ENCODE assay signal across 9 mouse cellular contexts in genomic region chr8:120543416-120544055, GRCm38 (mm10). TPM values are rescaled to one million over a fixed set of nuclear protein-coding genes. Genes with fewer than 3 reads are reported as not detected.
A peak's percentile ranks its signal among the peaks of the same experiment; 100 is the strongest.
DNase-seq lines count a peak whose midpoint lies in the region; ATAC-seq and TF ChIP-seq lines count a peak whose summit lies in the region.
"Had no signal": no experiment of that assay in that cellular context is flagged by ENCODE, and none has a peak within 500 bp of the region (broad histone marks: within the 10 kb centered on the region; RNA-seq: fewer than 3 reads in every experiment).

No protein-coding gene starts in this region.

- DNase-seq in adrenal gland, postnatal 10 days = peak; percentile 81
- DNase-seq in adrenal gland, adult 18-20 months (ENCODE audit: low spot score in 2 of 2) = no peak
- peak; percentile 89 for DNase-seq in A20 (ENCODE audit: low read depth, low spot score)
- DNase-seq in kidney, postnatal 25 days = peak; percentile 94
- no peak for DNase-seq in yolk sac, embryonic 10.5 days (ENCODE audit: low spot score)
- no peak for DNase-seq in left cerebral cortex, adult 11 months (ENCODE audit: low spot score)

- H3K27ac ChIP-seq in heart, embryonic 11.5 days (ENCODE audit: low read depth, low read length) = peak overlapping the region; percentile 59
- H3K27ac ChIP-seq in small intestine, adult 2 months (ENCODE audit: insufficient read depth, low read depth, low read length) = peak overlapping the region; percentile 86
- H3K27ac ChIP-seq: limb, embryonic 15.5 days had no signal

- ATAC-seq in heart, embryonic 11.5 days (replicated peaks; ENCODE audit: insufficient number of reproducible peaks, low FRiP score, low TSS enrichment) = no peak

- H3K4me3 ChIP-seq in heart, embryonic 11.5 days (ENCODE audit: low read depth, low read length) = no peak overlapping the region
- no peak overlapping the region for H3K4me3 ChIP-seq in small intestine, adult 2 months (ENCODE audit: low read depth, low read length)
- H3K4me3 ChIP-seq: limb, embryonic 15.5 days had no signal

- no peaks in the 10 kb centered on the region for H3K9me3 ChIP-seq in heart, embryonic 11.5 days (replicated peaks; ENCODE audit: control insufficient read depth, low read length)
- H3K9me3 ChIP-seq: limb, embryonic 15.5 days had no signal

- no peaks in the 10 kb centered on the region for H3K27me3 ChIP-seq in heart, embryonic 11.5 days (ENCODE audit: control insufficient read depth, insufficient read depth, low read length)
- no peaks in the 10 kb centered on the region for H3K27me3 ChIP-seq in small intestine, adult 2 months (ENCODE audit: control insufficient read depth, insufficient read depth, low read length)
- H3K27me3 ChIP-seq: limb, embryonic 15.5 days had no signal

- peaks cover 80% of the 10 kb centered on the region for H3K4me1 ChIP-seq in heart, embryonic 11.5 days (ENCODE audit: control insufficient read depth, insufficient read depth, low read length)
- H3K4me1 ChIP-seq in small intestine, adult 2 months (ENCODE audit: control insufficient read depth, insufficient read depth, insufficient read length, low read length) = peaks cover 72% of the 10 kb centered on the region

- WGBS in heart, embryonic 11.5 days (ENCODE audit: insufficient replicate concordance) = 60% methylated on average over 8 of the region's 8 CpGs
- 9% methylated on average over 8 of the region's 8 CpGs for WGBS in small intestine, adult 2 months

- TF ChIP-seq CTCF in small intestine, adult 2 months (IDR thresholded peaks at IDR 0.05; ENCODE audit: extremely low read depth, insufficient read length, insufficient replicate concordance, low read depth, low read length) = no peak

- no peaks in the 10 kb centered on the region for H3K36me3 ChIP-seq in heart, embryonic 11.5 days (ENCODE audit: control insufficient read depth, insufficient read depth, low read length)
- no peaks in the 10 kb centered on the region for H3K36me3 ChIP-seq in small intestine, adult 2 months (ENCODE audit: control insufficient read depth, insufficient read depth, low read length)
- H3K36me3 ChIP-seq: limb, embryonic 15.5 days had no signal

- peak overlapping the region; percentile 19; the same call in 1 of the 2 replicates for H3K4me2 ChIP-seq in heart, embryonic 11.5 days
- H3K4me2 ChIP-seq: limb, embryonic 15.5 days had no signal

- no peak overlapping the region for H3K9ac ChIP-seq in heart, embryonic 11.5 days (ENCODE audit: low read depth, low read length)
- H3K9ac ChIP-seq: limb, embryonic 15.5 days had no signal

- TF ChIP-seq POLR2A in small intestine, adult 2 months (IDR thresholded peaks at IDR 0.05; ENCODE audit: low read depth, low read length) = no peak

RNA-seq across cellular contexts. Expression of gene Gins2, which starts 45.6 kb away (rescaled TPM):
- 10 to 100 TPM; 18.6 to 19.0 TPM for total RNA-seq in adrenal gland, postnatal 10 days (2021)
- 1 to 10 TPM; 4.6 to 5.0 TPM for total RNA-seq in adrenal gland, adult 18-20 months (2021)
- polyA plus RNA-seq in heart, embryonic 11.5 days (2014; fragmentation: Nextera tagmentation; extraction: Ambion mirVana) = 81.8 and 82.7 TPM in 2 replicates
- 12.6 and 22.5 TPM in 2 replicates for polyA plus RNA-seq in small intestine, adult 2 months (2012; rRNA removed)

Comparison
In these comparisons a context has a peak if more than half of its experiments do, and no peak if none do; other contexts are left out.
1. DNase-seq: peak in adrenal gland, postnatal 10 days (single experiment), A20 (single experiment) and kidney, postnatal 25 days (2 of 2); none in adrenal gland, adult 18-20 months (0 of 2), yolk sac, embryonic 10.5 days (single experiment) and left cerebral cortex, adult 11 months (single experiment).